Mouse (Mus musculus): ENCODE data around the gene Gata2.

GRCm38 (mm10) chr6:88197313-88198069 lies 3.8 kb downstream of the Gata2 start:
- TF ChIP-seq POLR2A (IDR thresholded peaks at IDR 0.05; ENCODE audit: borderline replicate concordance, low read depth, low read length) (no peak), CTCF (IDR thresholded peaks at IDR 0.05; ENCODE audit: low read depth, low read length) (no peak)
